8 mouse cellular contexts compared by ENCODE assay signal in genomic region chr4:135267521-135267920, GRCm38 (mm10). TPM values are rescaled to one million over a fixed set of nuclear protein-coding genes. Genes with fewer than 3 reads are reported as not detected.
A peak's percentile ranks its signal among the peaks of the same experiment; 100 is the strongest.
DNase-seq lines count a peak whose midpoint lies in the region; ATAC-seq and TF ChIP-seq lines count a peak whose summit lies in the region.

No protein-coding gene starts in this region.

- no peaks in the 10 kb centered on the region for H3K9me3 ChIP-seq in kidney, postnatal 0 days (replicated peaks; ENCODE audit: low read length)
- no peaks in the 10 kb centered on the region for H3K9me3 ChIP-seq in forebrain, embryonic 11.5 days (ENCODE audit: control insufficient read depth, low read length)
- H3K9me3 ChIP-seq in intestine, embryonic 15.5 days: no peaks in the 10 kb centered on the region

- no peak overlapping the region for H3ac ChIP-seq in myocyte (ENCODE audit: control insufficient read depth, insufficient read length)

- peak overlapping the region; percentile 47; the same call in 1 of the 2 replicates for H3K27ac ChIP-seq in kidney, postnatal 0 days
- no peak overlapping the region for H3K27ac ChIP-seq in forebrain, embryonic 11.5 days (ENCODE audit: low read depth, low read length)
- no peak overlapping the region for H3K27ac ChIP-seq in intestine, embryonic 15.5 days

- no peak for TF ChIP-seq POLR2A in myocyte (IDR thresholded peaks at IDR 0.05; ENCODE audit: insufficient read length, low read depth)

- no peak overlapping the region for H3K4me3 ChIP-seq in kidney, postnatal 0 days (replicated peaks; ENCODE audit: low read depth, low read length)
- no peak overlapping the region for H3K4me3 ChIP-seq in forebrain, embryonic 11.5 days (ENCODE audit: low read depth, low read length)
- no peak overlapping the region for H3K4me3 ChIP-seq in intestine, embryonic 15.5 days (replicated peaks)
- no peak overlapping the region for H3K4me3 ChIP-seq in myocyte

- 0 out of 2 replicates have a peak, but pooled peaks cover 2% of the 10 kb centered on the region for H3K36me3 ChIP-seq in kidney, postnatal 0 days (ENCODE audit: insufficient read depth, low read length)
- H3K36me3 ChIP-seq in forebrain, embryonic 11.5 days (ENCODE audit: control insufficient read depth, insufficient read depth, low read length): no peaks in the 10 kb centered on the region; the same call in 1 of the 2 replicates
- no peaks in the 10 kb centered on the region for H3K36me3 ChIP-seq in intestine, embryonic 15.5 days
- peaks cover 47% of the 10 kb centered on the region for H3K36me3 ChIP-seq in myocyte (ENCODE audit: control insufficient read depth, insufficient read depth)

- DNase-seq in kidney, postnatal 0 days (ENCODE audit: low spot score): no peak
- no peak for DNase-seq in kidney, postnatal 14 days
- DNase-seq in forebrain, embryonic 11.5 days (ENCODE audit: low spot score): no peak
- no peak for DNase-seq in spleen, postnatal 4 days (ENCODE audit: low spot score in 2 of 2)
- DNase-seq in layer of hippocampus, adult 18-20 months (ENCODE audit: low spot score in 2 of 2): no peak

- no peak overlapping the region for H3K9ac ChIP-seq in kidney, postnatal 0 days (ENCODE audit: low read depth, low read length)
- peak overlapping the region; percentile 12 for H3K9ac ChIP-seq in forebrain, embryonic 11.5 days (ENCODE audit: low read length)
- no peak overlapping the region for H3K9ac ChIP-seq in intestine, embryonic 15.5 days

- no peaks in the 10 kb centered on the region for H3K27me3 ChIP-seq in kidney, postnatal 0 days (ENCODE audit: insufficient read depth, low read length)
- no peaks in the 10 kb centered on the region for H3K27me3 ChIP-seq in forebrain, embryonic 11.5 days (ENCODE audit: control insufficient read depth, insufficient read depth, low read length)
- H3K27me3 ChIP-seq in intestine, embryonic 15.5 days (replicated peaks): no peaks in the 10 kb centered on the region
- no peaks in the 10 kb centered on the region for H3K27me3 ChIP-seq in myocyte (ENCODE audit: control insufficient read depth, insufficient read depth, insufficient read length)

- 37% methylated on average over 8 of the region's 8 CpGs for WGBS in kidney, postnatal 0 days
- 57% methylated on average over 8 of the region's 8 CpGs for WGBS in forebrain, embryonic 11.5 days
- 56% methylated on average over 8 of the region's 8 CpGs for WGBS in intestine, embryonic 15.5 days

- ATAC-seq in kidney, postnatal 0 days (replicated peaks; ENCODE audit: low FRiP score, low read depth): no peak
- ATAC-seq in forebrain, embryonic 11.5 days (replicated peaks; ENCODE audit: low FRiP score): no peak
- no peak for ATAC-seq in intestine, embryonic 15.5 days
- ATAC-seq in activated CD4-positive, CD25-positive, alpha-beta regulatory T cell, adult 4 months: no peak

- H3K4me1 ChIP-seq in kidney, postnatal 0 days (replicated peaks; ENCODE audit: insufficient read depth, low read length): peaks cover 27% of the 10 kb centered on the region; the same call in 1 of the 2 replicates
- peaks cover 14% of the 10 kb centered on the region for H3K4me1 ChIP-seq in forebrain, embryonic 11.5 days (replicated peaks; ENCODE audit: control insufficient read depth, insufficient read depth, low read length)
- peaks cover 41% of the 10 kb centered on the region for H3K4me1 ChIP-seq in intestine, embryonic 15.5 days (replicated peaks)

- peaks cover 95% of the 10 kb centered on the region for H3K79me2 ChIP-seq in myocyte (ENCODE audit: control insufficient read depth, insufficient read depth)

- peak overlapping the region; percentile 13 for H3K4me2 ChIP-seq in kidney, postnatal 0 days (ENCODE audit: low read length)
- no peak overlapping the region for H3K4me2 ChIP-seq in forebrain, embryonic 11.5 days (ENCODE audit: low read depth, low read length, severe bottlenecking)
- peak overlapping the region; percentile 27; the same call in 1 of the 2 replicates for H3K4me2 ChIP-seq in intestine, embryonic 15.5 days (replicated peaks)
- peak overlapping the region; percentile 100 for H3K4me2 ChIP-seq in myocyte (ENCODE audit: low read depth)

- no peak for TF ChIP-seq CTCF in kidney, postnatal 0 days (IDR thresholded peaks at IDR 0.05; ENCODE audit: low read depth)

TF ChIP-seq in myocyte, 11 proteins besides CTCF, POLR2A, EP300 and RAD21:
- TF ChIP-seq USF1 (IDR thresholded peaks at IDR 0.05; ENCODE audit: low read depth) (no peak), E2F4 (IDR thresholded peaks at IDR 0.05; ENCODE audit: insufficient read depth) (no peak), TCF3 (IDR thresholded peaks at IDR 0.05; ENCODE audit: insufficient read length, low read depth) (no peak), MYOG (IDR thresholded peaks at IDR 0.05; ENCODE audit: control insufficient read depth in 1 of 3, insufficient read depth in 1 of 3, insufficient read length in 2 of 3, low read depth in 2 of 3) (no peak), SRF (IDR thresholded peaks at IDR 0.05; ENCODE audit: control insufficient read depth, insufficient read length, low read depth) (no peak), POLR2AphosphoS2 (IDR thresholded peaks at IDR 0.05; ENCODE audit: insufficient read length, low read depth) (no peak), TCF12 (IDR thresholded peaks at IDR 0.05; ENCODE audit: insufficient read depth, poor library complexity, severe bottlenecking) (no peak), MYOD1 (IDR thresholded peaks at IDR 0.05; ENCODE audit: control insufficient read depth in 1 of 3, insufficient read length in 2 of 3, low read depth in 2 of 3) (no peak), REST (IDR thresholded peaks at IDR 0.05; ENCODE audit: insufficient read depth, insufficient read length) (no peak), CEBPB (IDR thresholded peaks at IDR 0.05; ENCODE audit: insufficient read depth, poor library complexity, severe bottlenecking) (no peak)
TF ChIP-seq in myocyte: peak in this region for 0.

RNA-seq across cellular contexts. Expression of gene Clic4, which starts 5.1 kb away (rescaled TPM):
- 147 and 166 TPM in 2 replicates for polyA plus RNA-seq in kidney, postnatal 0 days (2015; fragmentation: Nextera tagmentation; extraction: Ambion mirVana)
- 194 and 195 TPM in 2 replicates for polyA plus RNA-seq in forebrain, embryonic 11.5 days (2014; fragmentation: Nextera tagmentation; extraction: Ambion mirVana)
- 126 and 135 TPM in 2 replicates for polyA plus RNA-seq in intestine, embryonic 15.5 days (2015; fragmentation: Nextera tagmentation; extraction: Ambion mirVana)
- polyA plus RNA-seq in myocyte (2012; fragmentation: generic; extraction: Trizol): 250 TPM
- 10 to 100 TPM; 40.1 to 40.2 TPM for total RNA-seq in layer of hippocampus, adult 18-20 months (2021)
- 1 to 10 TPM; 4.5 to 8.8 TPM for polyA plus RNA-seq in activated CD4-positive, CD25-positive, alpha-beta regulatory T cell, adult 4 months (2017; shearing (Covaris generic))

Comparison
In these comparisons a context has a peak if more than half of its experiments do, and no peak if none do; other contexts are left out.
1. RNA of gene Clic4, which starts 5.1 kb away (polyA plus RNA-seq): 250 TPM in myocyte (single experiment), 194 to 195 TPM in forebrain, embryonic 11.5 days, 147 to 166 TPM in kidney, postnatal 0 days and 126 to 135 TPM in intestine, embryonic 15.5 days; 4.5 to 8.8 TPM in activated CD4-positive, CD25-positive, alpha-beta regulatory T cell, adult 4 months; every median in the first group is over 10 times any median in the second.